Mouse (Mus musculus) heart, postnatal 36 days (tissue): ENCODE results near the gene Cpsf4l. TPM values are rescaled to one million over a fixed set of nuclear protein-coding genes. Genes with fewer than 3 reads are reported as not detected.
A peak's percentile ranks its signal among the peaks of the same experiment; 100 is the strongest.

Experiments
- DNase-seq, 2 experiments: peaks; one replicate each; pipeline ENCODE4 v3.0.0; 2021 to 2022
- intact Hi-C: fragments of 180-260 bp; cut with DNase I; formaldehyde crosslinking; loops from one replicate; pipeline ENCODE4 v1.15.1; 2025
- total RNA-seq, 2 experiments: library from RNA; stranded (reverse); gene quantifications; 2 replicates each; pipeline ENCODE4 v1.2.3; 2021

Cpsf4l gene
- total RNA-seq, 2 experiments from 2014 or later, result not detected

DNA sequence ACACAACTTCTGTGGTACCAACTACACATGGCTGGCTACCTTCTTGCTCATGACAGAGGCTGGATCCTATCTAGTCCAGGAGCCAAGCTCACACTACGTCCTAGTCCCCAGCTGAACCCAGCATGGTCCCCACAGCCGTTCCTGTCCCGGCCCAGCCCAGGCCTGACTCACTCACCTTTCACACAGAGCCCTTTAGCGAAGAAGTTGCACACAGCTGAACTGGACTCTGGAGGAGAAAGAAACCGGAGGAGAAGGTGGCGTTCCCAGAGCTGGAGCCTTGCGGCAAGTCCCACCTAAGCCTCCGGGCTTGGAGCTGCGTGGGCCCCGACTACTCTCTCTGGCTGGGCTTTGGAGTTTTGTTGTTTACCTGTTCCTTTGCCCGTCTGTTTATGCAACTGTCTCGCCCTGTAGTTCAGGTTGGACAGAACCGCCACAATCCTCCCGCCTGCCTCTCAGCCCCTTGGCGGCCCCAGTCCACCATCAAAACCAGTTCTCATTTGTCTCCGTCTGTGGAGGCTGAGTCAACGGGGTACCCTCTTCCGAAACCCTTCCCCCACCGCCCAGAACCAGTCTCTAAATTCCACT, 1.1 kb downstream of the Cpsf4l start:
- intact Hi-C loops, result loop anchor here (10.0 kb wide), 1 partner anchor 926 kb away; no protein-coding TSS in a partner anchor
- DNase-seq, result no peak

DNA sequence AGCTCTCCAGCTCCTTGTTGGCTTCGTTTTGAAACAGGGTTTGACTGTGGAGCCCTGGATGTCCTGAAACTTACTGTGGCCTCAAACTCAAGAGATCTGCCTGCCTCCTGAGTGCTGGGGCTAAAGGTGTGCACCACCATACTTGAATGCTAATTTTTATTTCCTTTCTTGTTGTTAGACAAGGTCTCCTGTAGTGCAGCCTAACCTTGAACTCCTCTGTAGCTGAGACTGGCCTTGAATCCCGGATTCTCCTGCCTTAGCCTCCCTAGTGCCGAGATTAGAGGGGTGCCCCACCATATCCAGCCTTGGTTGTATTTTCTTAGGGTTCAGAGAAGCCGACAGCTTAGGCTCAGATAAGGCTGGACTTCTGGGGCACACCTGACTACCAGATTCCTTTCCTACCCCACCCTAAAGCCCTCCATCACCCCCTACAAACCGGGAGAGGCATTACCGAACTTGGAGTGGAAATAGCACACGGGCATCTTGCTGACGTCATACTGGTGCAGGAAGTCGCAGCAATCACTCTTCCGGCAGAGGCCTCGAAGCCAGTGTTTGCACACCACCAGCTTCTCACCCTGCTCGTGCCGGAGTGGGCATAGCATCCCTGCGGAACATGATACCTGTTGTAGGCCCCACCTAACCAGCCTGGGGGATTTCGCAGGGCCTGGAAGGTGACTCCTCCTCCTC, 3.7 kb downstream of the Cpsf4l start:
- intact Hi-C loops, result loop anchor here (10.0 kb wide), 1 partner anchor 929 kb away; no protein-coding TSS in a partner anchor
- DNase-seq, result no peak

DNA sequence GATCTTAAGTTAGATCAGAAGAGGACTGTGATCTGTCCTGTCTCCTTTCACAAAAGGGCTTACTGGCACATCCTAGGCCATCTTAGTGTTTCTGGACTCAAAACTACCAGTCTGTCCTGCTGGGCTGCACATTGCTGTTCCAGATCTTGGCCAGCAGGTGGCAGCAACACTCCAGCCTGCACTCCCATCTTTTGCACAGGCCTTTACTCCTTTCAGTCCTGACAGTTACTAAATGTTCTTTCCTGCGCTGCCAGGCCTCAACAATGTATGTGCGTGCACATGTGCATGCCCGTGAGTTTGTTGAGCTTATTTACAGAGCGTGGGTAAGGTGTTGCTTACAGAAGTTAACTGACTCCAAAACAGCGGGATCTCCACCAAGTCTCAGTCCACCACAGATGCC, 6.1 kb downstream of the Cpsf4l start:
- intact Hi-C loops, result loop anchor here (1.0 to 10.0 kb wide), 3 partner anchors 47 to 931 kb away; partner anchors contain the start of gene Cdc42ep4
- DNase-seq, result peak; percentile 84

DNA sequence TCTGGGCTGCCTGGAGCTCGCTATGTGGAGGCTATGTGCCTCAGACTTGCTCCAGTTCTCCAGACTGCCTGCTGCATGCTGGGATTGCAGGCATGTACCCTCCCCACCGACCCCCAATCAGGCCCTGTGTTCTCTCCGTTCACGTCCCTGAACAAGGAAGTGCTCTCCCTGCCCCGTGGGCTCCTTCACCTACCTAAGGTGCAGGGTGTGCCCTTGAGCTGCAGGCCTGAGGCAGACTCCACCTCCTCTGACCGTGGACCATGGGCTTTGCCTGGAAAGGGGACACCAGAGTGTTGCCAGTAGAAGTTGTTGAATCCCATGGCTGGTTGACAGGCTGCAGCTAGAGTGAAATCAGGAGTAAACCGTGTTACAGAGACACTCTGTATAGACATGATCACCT, 10.2 kb downstream of the Cpsf4l start:
- intact Hi-C loops, result loop anchor here (10.0 kb wide), 1 partner anchor 935 kb away; no protein-coding TSS in a partner anchor
- no peak for DNase-seq

DNA sequence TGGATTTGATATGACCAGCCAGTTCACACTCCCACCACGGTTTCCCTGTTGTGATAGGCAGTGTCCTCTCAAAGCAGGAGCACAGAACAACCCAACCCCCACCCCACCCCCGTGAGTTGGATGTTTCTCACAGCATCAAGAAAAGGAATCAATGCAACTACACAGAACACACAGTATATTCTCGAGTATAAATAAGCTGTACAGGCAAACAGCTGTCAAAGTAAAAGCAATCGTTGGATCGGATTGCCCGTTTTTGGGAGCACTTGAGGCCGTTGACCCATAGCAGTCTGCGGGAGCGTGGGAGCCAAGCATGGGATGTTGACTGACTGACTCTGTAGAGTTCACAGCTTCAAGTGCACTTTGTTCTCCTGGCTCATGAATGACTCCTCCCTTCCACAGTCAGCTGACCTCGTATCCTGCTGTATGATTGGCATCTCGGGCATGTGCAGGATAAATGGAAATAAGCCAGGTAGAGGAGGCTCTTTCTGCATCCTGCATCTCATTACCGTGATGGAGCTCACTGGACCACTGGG, 11.7 kb downstream of the Cpsf4l start:
- intact Hi-C loops, result no loop called here
- no peak for DNase-seq

DNA sequence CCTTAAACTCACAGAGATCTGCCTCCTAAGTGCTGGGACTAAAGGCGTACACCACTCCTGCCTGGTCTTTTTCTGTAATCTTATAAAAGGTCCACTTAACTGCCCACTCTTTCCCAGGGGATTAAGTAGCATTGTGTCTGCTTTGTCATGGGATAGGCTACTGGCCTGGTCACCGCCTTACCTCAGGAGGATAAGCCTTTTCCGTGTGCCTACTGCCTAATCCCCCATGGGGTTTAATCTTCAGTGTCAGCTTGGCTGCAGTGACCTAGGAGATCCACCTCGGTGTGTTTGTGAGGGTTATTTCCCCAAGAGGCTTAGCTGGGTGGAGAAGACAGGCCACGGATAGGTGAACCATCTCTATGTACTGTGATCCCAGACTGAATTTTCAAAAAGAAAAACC, 12.2 kb downstream of the Cpsf4l start:
- no peak for DNase-seq
- intact Hi-C loops, result no loop called here

DNA sequence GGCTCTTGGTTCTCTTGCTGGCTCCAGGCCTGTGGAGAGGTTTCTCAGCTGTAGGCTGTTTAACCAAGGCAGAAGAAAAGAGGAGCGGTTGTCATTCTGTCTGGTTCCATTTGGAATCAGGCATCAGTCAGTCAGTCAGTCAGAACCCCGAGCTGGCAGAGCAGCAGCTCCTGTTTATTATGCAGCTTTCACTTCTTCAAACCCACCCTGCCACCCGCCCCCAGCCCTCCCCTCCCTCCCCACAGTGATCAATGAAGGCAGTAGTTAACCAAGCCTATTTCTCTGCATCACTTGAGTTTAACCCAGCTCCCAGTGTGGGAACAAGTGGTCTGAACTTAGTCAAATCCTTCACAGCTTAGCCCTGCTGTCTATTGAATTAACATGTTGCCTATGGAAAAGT, 18.0 kb downstream of the Cpsf4l start:
- DNase-seq, result no peak
- intact Hi-C loops, result no loop called here

DNA sequence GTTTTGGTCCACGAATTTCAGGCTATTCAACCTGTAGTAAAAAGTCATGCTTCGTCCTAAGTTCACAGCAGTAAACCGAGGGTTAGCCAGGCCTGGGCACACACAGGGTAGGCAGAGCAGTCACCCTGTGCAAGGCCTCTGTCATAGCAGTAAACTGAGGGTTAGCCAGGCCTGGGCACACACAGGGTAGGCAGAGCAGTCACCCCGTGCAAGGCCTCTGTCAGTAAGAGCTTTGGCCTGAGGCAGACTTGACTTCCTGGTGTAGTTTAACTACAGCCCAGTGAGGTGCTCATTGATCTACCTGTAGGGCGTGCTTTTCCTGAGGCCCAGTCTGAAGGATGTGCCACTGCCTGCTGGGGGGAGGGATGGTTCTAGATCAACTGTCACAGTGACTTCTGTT, 18.5 kb downstream of the Cpsf4l start:
- DNase-seq, result no peak
- intact Hi-C loops, result no loop called here

DNA sequence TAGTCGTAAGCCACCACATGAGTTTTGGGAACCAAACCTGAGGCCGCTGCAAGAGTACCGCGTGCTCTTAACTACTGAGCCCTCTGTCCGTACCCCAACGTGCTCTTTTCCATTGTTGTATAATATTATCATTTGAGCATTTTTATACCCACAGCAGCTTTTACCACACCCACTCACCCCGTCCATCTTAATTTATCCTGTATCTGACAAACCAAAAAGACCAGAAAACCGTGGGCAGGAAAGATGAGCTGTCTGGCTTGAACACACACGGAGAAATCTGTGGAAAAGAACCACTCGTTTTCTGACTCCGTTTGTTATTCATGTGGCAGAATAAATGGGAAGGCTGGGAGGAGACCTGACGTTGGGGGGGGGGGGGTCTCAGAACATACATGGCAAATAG, 19.3 kb downstream of the Cpsf4l start:
- DNase-seq, result no peak
- intact Hi-C loops, result no loop called here

DNA sequence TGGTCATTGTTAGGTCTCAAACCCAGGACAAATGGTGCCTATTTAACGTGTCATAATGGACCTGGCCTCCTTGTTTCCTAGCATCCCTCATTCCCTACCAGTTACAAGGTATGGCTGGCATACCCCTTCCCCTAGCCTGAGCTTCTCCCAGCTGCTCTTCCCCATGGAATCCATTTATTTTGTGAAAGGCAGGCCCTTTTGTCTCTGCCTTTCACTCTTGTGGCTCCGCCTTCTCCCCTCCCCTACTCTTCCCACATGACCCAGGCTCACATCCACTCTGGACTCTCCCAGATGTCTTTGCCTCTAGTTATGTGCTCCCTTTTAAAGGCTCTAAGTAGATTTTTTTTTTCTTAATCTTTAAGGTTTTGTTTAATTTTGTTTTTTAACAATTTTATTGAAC, 22.8 kb downstream of the Cpsf4l start:
- intact Hi-C loops, result no loop called here

DNA sequence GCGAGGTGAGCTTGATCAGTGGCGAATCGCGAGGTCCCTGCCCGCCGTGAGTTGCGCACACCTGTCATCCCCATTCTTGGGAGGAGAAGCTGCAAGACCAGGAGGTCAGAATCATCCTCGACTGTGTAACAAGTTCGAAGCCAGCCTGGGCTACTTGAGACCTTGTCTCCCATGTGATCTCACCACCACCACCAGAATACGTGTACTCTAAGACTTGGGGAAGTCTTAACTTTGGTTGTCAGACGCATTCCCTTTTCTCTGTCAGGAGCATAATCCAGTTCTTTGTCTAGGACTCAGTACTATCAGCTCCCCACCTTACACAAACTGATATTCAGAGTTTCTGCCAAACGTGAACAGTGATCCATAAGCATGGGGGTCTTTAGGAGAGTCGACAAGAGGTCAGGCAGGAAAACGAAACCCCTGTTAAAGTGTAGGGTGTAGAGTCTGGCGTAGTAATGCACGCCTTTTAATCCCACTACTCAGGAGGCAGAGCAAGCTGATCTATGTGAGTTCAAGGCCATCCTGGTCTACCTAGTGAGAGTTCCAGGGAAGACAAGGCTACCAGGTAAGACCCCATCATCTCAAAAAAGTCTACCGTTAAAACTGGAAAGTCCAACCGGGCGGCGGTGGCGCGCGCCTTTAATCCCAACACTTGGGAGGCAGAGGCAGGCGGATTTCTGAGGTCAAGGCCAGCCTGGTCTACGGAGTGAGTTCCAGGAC, 24.9 kb downstream of the Cpsf4l start:
- intact Hi-C loops, result loop anchor here (2.0 kb wide), 1 partner anchor 36 kb away; the partner anchor contains the start of gene Cog1
- no peak for DNase-seq

More for the DNA sequence above, 22.8 kb downstream of the Cpsf4l start:
- no peak for DNase-seq

DNA sequence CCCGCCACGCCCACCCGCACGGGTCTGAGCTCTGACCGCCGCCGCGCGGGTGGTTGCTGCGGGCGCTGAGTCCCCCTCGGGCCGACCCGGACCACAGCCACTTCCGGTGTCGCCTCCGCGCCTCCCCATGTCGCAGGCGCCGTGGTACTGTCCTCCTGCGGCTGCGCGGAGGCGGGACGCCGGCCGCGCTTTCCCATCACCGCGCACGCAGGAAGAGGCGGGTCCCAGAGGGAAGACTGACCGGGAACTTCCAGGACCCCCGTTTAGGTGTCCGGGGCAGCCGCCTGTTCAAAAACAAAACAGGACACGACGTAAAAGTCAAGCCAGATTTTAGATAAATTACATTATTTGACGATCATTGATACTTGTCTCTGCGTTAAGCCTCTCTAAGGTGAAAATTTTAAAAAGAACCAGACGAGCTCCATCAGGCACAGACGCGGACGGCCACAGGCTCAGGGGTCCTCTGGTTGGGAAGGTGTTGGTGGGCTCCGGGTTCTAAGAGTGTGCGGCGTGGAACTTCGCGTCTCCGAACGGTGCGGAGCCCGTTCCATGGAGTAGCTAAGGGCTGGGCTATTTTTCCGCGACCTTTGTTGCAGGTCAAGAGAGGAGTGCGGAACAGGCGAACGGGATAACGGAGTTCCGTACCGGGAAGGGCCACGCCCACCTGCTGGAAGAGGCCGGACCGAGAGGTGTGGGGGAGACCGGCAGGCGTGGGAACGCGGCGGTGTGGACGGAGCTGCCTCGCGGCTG, 25.7 kb downstream of the Cpsf4l start, which contains the start of the genes Fam104a and D11Wsu47e:
Fam104a (minus strand) TSS at position 199 of the 750 bp plus-strand sequence.
D11Wsu47e (plus strand) TSS at position 456 of the 750 bp plus-strand sequence.
- DNase-seq, result peak; percentile 97 to 98
- intact Hi-C loops, result loop anchor here (2.0 kb wide), 1 partner anchor 35 kb away; the partner anchor contains the start of gene Cog1

DNA sequence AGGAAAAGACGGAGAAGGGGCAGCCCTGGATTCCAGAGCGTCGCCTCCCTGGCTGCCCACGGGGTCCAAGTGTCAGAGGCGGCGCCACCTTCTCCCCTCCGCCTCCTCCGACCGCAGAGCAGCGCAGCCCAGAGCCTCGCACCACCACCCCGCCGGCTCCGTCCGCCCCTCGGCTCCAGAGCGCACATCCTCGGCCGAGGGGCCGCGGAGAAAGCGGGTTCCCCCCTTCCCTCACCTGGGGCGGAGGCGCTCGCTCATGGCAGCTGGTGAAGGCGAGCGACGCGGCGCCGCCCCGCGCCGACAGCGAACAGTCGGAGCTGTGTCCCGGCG, 26.2 kb downstream of the Cpsf4l start:
- intact Hi-C loops, result no loop called here
- DNase-seq, result no peak

DNA sequence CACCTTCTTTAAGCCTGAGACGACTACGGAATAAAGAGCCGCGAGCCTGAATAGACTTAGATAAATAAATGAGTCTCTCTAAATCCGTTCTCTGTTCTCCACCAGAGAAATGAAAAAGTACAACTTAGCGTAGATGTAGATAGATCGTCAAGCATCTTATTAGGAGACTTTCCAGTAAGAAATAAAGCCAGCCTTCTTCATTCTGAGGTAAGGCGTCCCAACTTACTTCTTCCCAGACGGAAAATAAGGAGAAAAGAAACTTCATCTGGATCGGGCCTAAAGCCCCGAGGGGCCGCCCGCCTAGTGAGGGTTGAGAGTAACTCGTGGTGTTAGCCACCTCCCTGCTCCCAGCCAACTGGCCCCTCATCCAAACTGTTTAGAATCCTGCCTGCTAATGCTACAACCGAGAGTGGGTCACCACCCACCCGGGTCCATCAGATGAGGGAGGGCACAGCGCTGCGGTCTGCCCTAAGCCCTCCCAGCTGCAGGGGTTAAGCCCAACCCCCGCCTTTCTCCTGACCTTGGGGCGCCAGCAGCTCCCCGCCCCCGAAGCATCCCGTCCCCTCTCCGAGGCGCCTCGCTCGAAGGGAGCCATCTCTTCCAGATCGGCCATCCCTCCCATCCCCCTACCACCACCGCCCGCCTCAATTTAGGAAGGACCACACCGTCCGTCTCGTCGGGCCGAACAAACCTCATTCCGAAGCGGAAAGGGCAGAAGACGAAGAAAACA, 26.8 kb downstream of the Cpsf4l start:
- intact Hi-C loops, result no loop called here
- DNase-seq, result peak; percentile 25 to 30

DNA sequence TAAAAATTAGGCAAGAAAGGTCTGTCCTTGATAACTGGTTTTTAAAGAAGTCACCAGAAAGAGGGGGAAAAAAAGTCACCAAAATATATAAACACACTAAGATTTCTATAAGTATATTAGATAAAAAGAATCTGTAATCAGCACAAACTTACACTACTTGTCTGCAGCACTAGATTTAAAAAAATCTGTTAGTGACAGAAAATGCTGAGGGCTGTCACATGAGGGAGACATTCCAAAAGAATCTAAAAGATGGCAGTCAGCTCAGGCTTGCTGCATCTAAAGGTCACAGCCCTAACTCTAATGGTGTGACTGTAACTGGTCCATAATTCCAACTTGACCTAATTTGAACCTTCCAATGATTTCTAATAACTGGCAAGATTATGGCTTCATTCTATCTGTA, 27.8 kb downstream of the Cpsf4l start:
- no peak for DNase-seq
- intact Hi-C loops, result no loop called here

DNA sequence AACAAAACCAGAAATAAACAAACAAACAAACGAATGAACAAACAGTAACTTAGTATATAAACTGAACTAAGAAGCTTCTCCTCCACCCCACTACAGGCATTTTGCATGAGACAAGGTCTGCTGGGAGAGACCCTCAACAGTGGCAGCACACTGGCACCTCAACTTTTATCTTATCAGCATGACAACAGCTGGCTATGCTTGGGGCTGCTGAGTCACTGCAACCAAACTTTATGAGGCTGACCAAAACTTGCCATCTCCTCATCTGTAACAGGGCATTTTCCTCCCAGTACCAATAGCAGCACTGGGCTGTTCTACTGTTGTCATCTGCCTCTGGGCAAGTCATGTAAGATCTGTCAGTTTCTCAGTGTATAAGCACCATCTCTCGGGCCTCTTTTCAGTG, 28.9 kb downstream of the Cpsf4l start:
- no peak for DNase-seq
- intact Hi-C loops, result no loop called here

DNA sequence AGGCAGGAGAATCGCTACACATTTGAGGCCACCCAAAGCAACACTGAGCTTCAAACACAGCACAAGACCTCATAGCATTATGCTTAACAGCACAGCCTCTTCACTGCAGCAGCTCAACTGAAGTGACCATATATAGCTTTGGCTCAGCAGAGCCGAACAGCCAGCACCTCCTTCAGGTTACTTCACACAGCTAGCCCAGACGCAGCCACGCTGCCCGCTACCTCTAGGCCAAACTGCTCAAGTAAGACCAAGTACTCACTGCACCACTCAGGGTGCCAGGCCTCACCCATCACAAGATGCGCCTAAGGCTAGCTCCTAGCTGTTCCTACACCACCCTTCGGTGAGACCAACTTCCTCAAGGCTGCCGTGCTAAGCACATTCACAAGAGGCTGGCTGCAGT, 31.4 kb downstream of the Cpsf4l start:
- DNase-seq, result no peak
- intact Hi-C loops, result no loop called here

DNA sequence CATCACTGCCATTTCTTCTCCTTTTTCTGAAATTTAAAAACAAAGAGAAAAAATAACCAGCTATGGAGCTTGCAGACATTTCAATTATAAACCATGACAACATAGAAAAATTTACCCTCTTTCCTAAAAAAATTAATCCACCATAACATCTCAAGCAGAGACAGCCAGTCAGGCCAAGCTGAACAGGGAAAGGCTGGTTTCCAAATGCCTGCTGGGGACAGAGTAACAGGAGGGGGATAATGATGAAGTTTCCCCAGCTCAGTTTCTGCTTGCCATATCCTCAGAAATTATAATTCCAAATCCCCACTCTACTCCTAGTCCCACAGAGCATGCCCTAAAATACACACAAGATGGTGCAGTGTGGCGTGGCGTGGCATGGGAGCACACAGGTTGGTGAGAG, 32.4 kb downstream of the Cpsf4l start:
- intact Hi-C loops, result no loop called here
- DNase-seq, result no peak

DNA sequence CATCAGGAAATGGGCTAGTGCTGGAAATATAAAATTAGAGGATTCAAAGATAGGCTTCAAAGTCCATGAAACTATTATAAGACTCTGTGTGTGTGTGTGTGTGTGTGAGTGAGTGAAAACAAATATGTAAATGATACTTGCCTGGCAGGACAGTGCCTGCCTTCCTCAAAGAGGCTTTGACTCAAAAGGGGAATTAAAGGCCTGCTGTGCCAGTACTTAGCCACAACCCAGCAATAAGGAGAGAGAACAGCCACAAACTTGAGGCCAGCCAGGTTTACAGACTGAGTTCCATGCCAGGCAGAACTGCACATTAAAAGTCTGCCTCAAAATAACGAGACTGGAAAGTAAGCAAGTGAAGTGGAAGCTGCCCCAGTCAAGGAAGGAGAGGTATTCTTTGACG, 33.0 kb downstream of the Cpsf4l start:
- DNase-seq, result no peak
- intact Hi-C loops, result no loop called here

DNA sequence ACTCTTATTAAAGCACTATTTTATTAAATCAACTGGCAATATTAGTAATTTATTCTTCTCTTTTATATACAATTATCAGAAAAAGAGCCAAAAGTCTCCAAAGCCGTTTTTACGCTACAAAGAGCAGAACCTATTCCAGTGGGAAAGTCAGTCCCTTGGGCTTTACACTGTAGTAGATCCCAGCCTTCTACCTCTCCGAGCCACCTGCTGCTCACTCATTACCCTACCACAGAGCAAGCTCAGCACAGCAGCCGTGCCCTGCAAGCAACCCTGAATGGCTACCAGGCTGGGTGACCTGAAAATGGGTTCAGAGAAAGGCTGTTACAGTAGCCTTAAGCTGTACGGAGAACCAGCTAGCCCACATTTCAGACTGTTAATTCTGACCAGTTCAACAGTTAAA, 35.2 kb downstream of the Cpsf4l start:
- intact Hi-C loops, result no loop called here
- DNase-seq, result no peak
